In the genomic region with DNA sequence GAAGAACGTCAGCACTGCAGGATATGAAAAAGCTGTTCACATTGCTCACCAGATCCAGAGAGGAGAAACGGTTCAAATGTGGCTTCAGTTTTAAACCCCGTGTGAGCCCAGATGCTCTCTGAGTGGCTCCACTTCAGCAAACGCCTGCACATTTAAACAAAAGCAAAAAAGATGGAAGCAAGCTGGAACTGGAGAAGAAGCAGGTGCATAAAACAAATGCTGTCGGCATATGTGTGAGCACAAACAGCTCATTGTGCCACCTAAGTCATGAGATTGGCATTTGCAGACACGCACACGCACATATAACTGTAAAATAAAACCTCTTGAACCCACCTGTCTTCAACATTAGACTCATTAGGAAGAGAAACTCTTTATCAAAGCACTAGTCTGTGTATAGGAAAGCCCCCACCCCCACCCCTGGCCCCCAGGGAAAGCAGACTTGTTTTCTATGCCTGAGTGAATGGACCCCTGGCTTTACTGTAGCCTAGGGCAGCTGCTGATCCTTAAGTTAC, we compare ENCODE assay signal across 13 mouse cellular contexts.
A peak's percentile ranks its signal among the peaks of the same experiment; 100 is the strongest.
DNase-seq lines count a peak whose midpoint lies in the region; ATAC-seq lines count a peak whose summit lies in the region.
"Had no signal": no experiment of that assay in that cellular context is flagged by ENCODE, and none has a peak within 500 bp of the region (broad histone marks: within the 10 kb centered on the region; RNA-seq: fewer than 3 reads in every experiment).

No protein-coding gene starts in this region.

- DNase-seq in midbrain, embryonic 10.5 days (ENCODE audit: low spot score), result no peak
- DNase-seq in embryonic facial prominence, embryonic 14.5 days (ENCODE audit: low spot score), result peak; percentile 78
- peak; percentile 63 for DNase-seq in forelimb bud, embryonic 11.5 days (ENCODE audit: low read depth, low spot score)
- no peak for DNase-seq in gastrocnemius, postnatal 10 days
- no peak for DNase-seq in lung, postnatal 10 days
- DNase-seq in lung, postnatal 25 days (ENCODE audit: low spot score), result no peak
- DNase-seq: cerebellum, postnatal 25 days; kidney, postnatal 4 days had no signal

- no peaks in the 10 kb centered on the region for H3K27me3 ChIP-seq in midbrain, embryonic 12.5 days
- no peaks in the 10 kb centered on the region for H3K27me3 ChIP-seq in midbrain, embryonic 10.5 days (ENCODE audit: low read depth, poor library complexity, severe bottlenecking)
- H3K27me3 ChIP-seq in embryonic facial prominence, embryonic 14.5 days (replicated peaks; ENCODE audit: control insufficient read depth, insufficient read depth, low read length), result no peaks in the 10 kb centered on the region
- H3K27me3 ChIP-seq in midbrain, embryonic 15.5 days (replicated peaks), result no peaks in the 10 kb centered on the region
- H3K27me3 ChIP-seq: heart, embryonic 12.5 days had no signal

- no peak overlapping the region for H3K27ac ChIP-seq in midbrain, embryonic 12.5 days (replicated peaks)
- H3K27ac ChIP-seq in midbrain, embryonic 10.5 days (replicated peaks), result no peak overlapping the region
- H3K27ac ChIP-seq in embryonic facial prominence, embryonic 14.5 days (replicated peaks; ENCODE audit: low read depth, low read length), result no peak overlapping the region; the same call in 1 of the 2 replicates
- H3K27ac ChIP-seq in midbrain, embryonic 15.5 days, result no peak overlapping the region
- H3K27ac ChIP-seq: macrophage had no signal

- no peak overlapping the region for H3K9ac ChIP-seq in midbrain, embryonic 12.5 days (replicated peaks)
- H3K9ac ChIP-seq in embryonic facial prominence, embryonic 14.5 days (ENCODE audit: low read depth, low read length), result no peak overlapping the region
- H3K9ac ChIP-seq in midbrain, embryonic 15.5 days, result no peak overlapping the region
- H3K9ac ChIP-seq: heart, embryonic 12.5 days had no signal

- H3K36me3 ChIP-seq in midbrain, embryonic 12.5 days, result no peaks in the 10 kb centered on the region
- H3K36me3 ChIP-seq in midbrain, embryonic 10.5 days, result no peaks in the 10 kb centered on the region
- no peaks in the 10 kb centered on the region for H3K36me3 ChIP-seq in embryonic facial prominence, embryonic 14.5 days (ENCODE audit: control insufficient read depth, insufficient read depth, low read length)
- no peaks in the 10 kb centered on the region for H3K36me3 ChIP-seq in midbrain, embryonic 15.5 days (replicated peaks)
- H3K36me3 ChIP-seq: heart, embryonic 12.5 days had no signal

- H3K4me1 ChIP-seq in midbrain, embryonic 12.5 days, result peaks cover 14% of the 10 kb centered on the region; the same call in 1 of the 2 replicates
- H3K4me1 ChIP-seq in midbrain, embryonic 10.5 days, result peaks cover 7% of the 10 kb centered on the region
- H3K4me1 ChIP-seq in embryonic facial prominence, embryonic 14.5 days (ENCODE audit: control insufficient read depth, insufficient read depth, low read length), result 0 out of 2 replicates have a peak, but pooled peaks cover 5% of the 10 kb centered on the region
- H3K4me1 ChIP-seq in midbrain, embryonic 15.5 days, result peaks cover 10% of the 10 kb centered on the region
- H3K4me1 ChIP-seq: heart, embryonic 12.5 days had no signal

- WGBS in midbrain, embryonic 12.5 days, result 50% methylated on average over 7 of the region's 7 CpGs
- 83% methylated on average over 7 of the region's 7 CpGs for WGBS in midbrain, embryonic 10.5 days
- 17% methylated on average over 7 of the region's 7 CpGs for WGBS in embryonic facial prominence, embryonic 14.5 days
- WGBS in midbrain, embryonic 15.5 days, result 44% methylated on average over 7 of the region's 7 CpGs

- ATAC-seq in midbrain, embryonic 12.5 days (ENCODE audit: low FRiP score, low read depth), result peak; percentile 71; the same call in 1 of the 2 replicates
- ATAC-seq in embryonic facial prominence, embryonic 14.5 days (ENCODE audit: low read depth), result peak; percentile 89
- peak; percentile 77 for ATAC-seq in midbrain, embryonic 15.5 days (replicated peaks)

- no peaks in the 10 kb centered on the region for H3K9me3 ChIP-seq in midbrain, embryonic 12.5 days
- no peaks in the 10 kb centered on the region for H3K9me3 ChIP-seq in midbrain, embryonic 10.5 days (replicated peaks)
- H3K9me3 ChIP-seq in embryonic facial prominence, embryonic 14.5 days (ENCODE audit: control insufficient read depth, low read length), result no peaks in the 10 kb centered on the region
- H3K9me3 ChIP-seq in midbrain, embryonic 15.5 days, result no peaks in the 10 kb centered on the region
- H3K9me3 ChIP-seq: heart, embryonic 12.5 days had no signal

- no peak overlapping the region for H3K4me3 ChIP-seq in midbrain, embryonic 12.5 days
- no peak overlapping the region for H3K4me3 ChIP-seq in midbrain, embryonic 10.5 days
- H3K4me3 ChIP-seq in embryonic facial prominence, embryonic 14.5 days (ENCODE audit: low read depth, low read length), result no peak overlapping the region
- H3K4me3 ChIP-seq in midbrain, embryonic 15.5 days, result no peak overlapping the region
- H3K4me3 ChIP-seq: heart, embryonic 12.5 days had no signal

- H3K4me2 ChIP-seq in midbrain, embryonic 12.5 days (replicated peaks), result no peak overlapping the region
- H3K4me2 ChIP-seq in embryonic facial prominence, embryonic 14.5 days (ENCODE audit: low read depth, low read length), result peak overlapping the region; percentile 15; the same call in 1 of the 2 replicates
- H3K4me2 ChIP-seq in midbrain, embryonic 15.5 days, result no peak overlapping the region
- H3K4me2 ChIP-seq: heart, embryonic 12.5 days; liver, embryonic 11.5 days had no signal

Comparison
In these comparisons a context has a peak if more than half of its experiments do, and no peak if none do; other contexts are left out.
1. DNase-seq: peak in embryonic facial prominence, embryonic 14.5 days (single experiment) and forelimb bud, embryonic 11.5 days (single experiment); none in midbrain, embryonic 10.5 days (single experiment), gastrocnemius, postnatal 10 days (single experiment), lung, postnatal 10 days (single experiment) and lung, postnatal 25 days (single experiment).
2. Peak in every context shown above with its lines, with median percentiles within 50 percentile points of each other: ATAC-seq.